9 mouse cellular contexts compared by ENCODE assay signal in the genomic region with DNA sequence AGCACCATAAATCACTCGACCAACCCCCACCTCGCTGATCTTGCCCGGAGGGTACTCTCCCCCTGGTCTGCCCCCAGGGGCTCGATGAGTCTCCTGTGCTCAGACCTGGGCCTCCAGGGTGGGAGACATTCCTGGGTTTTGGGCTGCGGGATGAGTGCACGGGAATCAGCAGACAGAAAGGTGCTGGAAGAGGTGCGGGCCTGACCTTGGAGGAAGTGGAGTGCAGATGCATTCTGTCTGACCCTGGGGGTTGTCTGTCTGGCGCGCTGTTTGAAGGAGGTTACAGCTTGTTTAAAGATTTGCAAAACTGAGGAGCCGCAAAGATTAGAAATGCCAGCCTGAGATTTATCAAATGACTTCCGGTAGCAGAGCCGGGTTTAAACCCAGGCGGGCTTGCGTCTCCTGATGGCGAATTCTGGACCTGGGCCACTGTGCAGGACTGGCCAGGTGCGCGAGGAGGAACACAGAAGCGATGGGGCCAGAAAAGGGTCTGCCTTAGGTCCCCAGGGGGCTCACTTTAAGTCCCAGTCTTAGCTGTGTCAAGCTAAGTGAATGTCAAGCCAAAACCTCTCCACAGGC.
DNase-seq lines count a peak whose midpoint lies in the region; ATAC-seq and TF ChIP-seq lines count a peak whose summit lies in the region.
"Had no signal": no experiment of that assay in that cellular context is flagged by ENCODE, and none has a peak within 500 bp of the region (broad histone marks: within the 10 kb centered on the region; RNA-seq: fewer than 3 reads in every experiment).

No protein-coding gene starts in this region.

- no peak for TF ChIP-seq EP300 in liver, postnatal 0 days (IDR thresholded peaks at IDR 0.05; ENCODE audit: low read depth)

- H3K27me3 ChIP-seq in embryonic facial prominence, embryonic 15.5 days: peaks cover 46% of the 10 kb centered on the region
- H3K27me3 ChIP-seq in liver, postnatal 0 days (ENCODE audit: insufficient read depth, low read length): peaks cover 74% of the 10 kb centered on the region

- peak overlapping the region; percentile 60 for H3K4me3 ChIP-seq in bone marrow macrophage, adult 2 months (ENCODE audit: insufficient read depth, low read length)
- 0 out of 2 replicates have a peak overlapping the region, but pooled peaks have one; percentile 41 for H3K4me3 ChIP-seq in embryonic facial prominence, embryonic 15.5 days (replicated peaks)
- peak overlapping the region; percentile 41; the same call in 1 of the 2 replicates for H3K4me3 ChIP-seq in liver, postnatal 0 days (ENCODE audit: low read depth, low read length)

- TF ChIP-seq POLR2A in bone marrow macrophage, adult 2 months (IDR thresholded peaks at IDR 0.05; ENCODE audit: borderline replicate concordance, low read depth, low read length): 0 out of 2 replicates have a peak, but pooled peaks have one; percentile 1

- H3K36me3 ChIP-seq in embryonic facial prominence, embryonic 15.5 days: no peaks in the 10 kb centered on the region
- H3K36me3 ChIP-seq in liver, postnatal 0 days (replicated peaks; ENCODE audit: insufficient read depth, low read length): no peaks in the 10 kb centered on the region

- peak overlapping the region; percentile 67 for H3K4me2 ChIP-seq in embryonic facial prominence, embryonic 15.5 days (replicated peaks)
- H3K4me2 ChIP-seq in liver, postnatal 0 days (ENCODE audit: low read depth, low read length): peak overlapping the region; percentile 68

- peak overlapping the region; percentile 95 for H3K27ac ChIP-seq in bone marrow macrophage, adult 2 months (ENCODE audit: insufficient read depth, low read depth, low read length)
- no peak overlapping the region for H3K27ac ChIP-seq in embryonic facial prominence, embryonic 15.5 days (replicated peaks)
- H3K27ac ChIP-seq in liver, postnatal 0 days (ENCODE audit: low read depth): no peak overlapping the region

- 13% methylated on average over 18 of the region's 18 CpGs for WGBS in embryonic facial prominence, embryonic 15.5 days
- WGBS in liver, postnatal 0 days (ENCODE audit: insufficient replicate concordance): 3% methylated on average over 18 of the region's 18 CpGs

- H3K4me1 ChIP-seq in bone marrow macrophage, adult 2 months (ENCODE audit: control insufficient read depth, insufficient read depth, low read length): peaks cover 19% of the 10 kb centered on the region
- H3K4me1 ChIP-seq in embryonic facial prominence, embryonic 15.5 days: peaks cover 39% of the 10 kb centered on the region
- H3K4me1 ChIP-seq in liver, postnatal 0 days (ENCODE audit: insufficient read depth): peaks cover 7% of the 10 kb centered on the region; the same call in 1 of the 2 replicates

- TF ChIP-seq CTCF in bone marrow macrophage, adult 2 months (IDR thresholded peaks at IDR 0.05; ENCODE audit: low read depth, low read length): no peak
- TF ChIP-seq CTCF in liver, postnatal 0 days (IDR thresholded peaks at IDR 0.05; ENCODE audit: low read depth): no peak

- peak; percentile 44 to 60 for DNase-seq in kidney, postnatal 4 days
- DNase-seq in kidney, adult 11 months: no peak
- DNase-seq in liver, postnatal 0 days: no peak
- no peak for DNase-seq in layer of hippocampus, postnatal 25 days (ENCODE audit: extremely low spot score in 1 of 2, low spot score in 1 of 2)
- DNase-seq: adrenal gland, postnatal 10 days; layer of hippocampus, adult 9-11 months had no signal

- ATAC-seq in embryonic facial prominence, embryonic 15.5 days (ENCODE audit: insufficient number of reproducible peaks, low FRiP score, low TSS enrichment, low read depth): no peak
- ATAC-seq in liver, postnatal 0 days: no peak
- ATAC-seq in activated CD4-positive, CD25-positive, alpha-beta regulatory T cell, adult 4 months: no peak

- no peak overlapping the region for H3K9ac ChIP-seq in embryonic facial prominence, embryonic 15.5 days
- H3K9ac ChIP-seq in liver, postnatal 0 days (replicated peaks): no peak overlapping the region

- H3K9me3 ChIP-seq in embryonic facial prominence, embryonic 15.5 days (replicated peaks): no peaks in the 10 kb centered on the region
- no peaks in the 10 kb centered on the region for H3K9me3 ChIP-seq in liver, postnatal 0 days (ENCODE audit: low read length)

Comparison
In these comparisons a context has a peak if more than half of its experiments do, and no peak if none do; other contexts are left out.
1. DNase-seq: peak in kidney, postnatal 4 days (2 of 2); none in kidney, adult 11 months (single experiment), liver, postnatal 0 days (single experiment) and layer of hippocampus, postnatal 25 days (0 of 2).
2. Peak in every context shown above with its lines, with median percentiles within 50 percentile points of each other: H3K4me3 ChIP-seq.